Mouse (Mus musculus) kidney, adult 2 months (tissue): Measurements from ENCODE around the gene Rbm39.

Experiments
- CTCF ChIP-seq: fragments of 200-500 bp; conservative IDR thresholded peaks from 2 replicates; pipeline ENCODE4 v1.5.1; 2011; ENCODE audit warnings: low read depth, mild to moderate bottlenecking, control low read depth, low read length, moderate library complexity, mixed read lengths; ENCODE audit not compliant: insufficient read depth, insufficient read length
- POLR2A ChIP-seq: fragments of 200-500 bp; IDR thresholded peaks from one replicate; pipeline ENCODE4 v1.6.1; 2011; ENCODE audit warnings: low read depth, low read length, control low read depth

- TF ChIP-seq CTCF (no peak), POLR2A (no peak)
Measured at GRCm38 (mm10) chr2:156190004-156190896, 10.2 kb upstream of the Rbm39 start.
